Mouse (Mus musculus) myocyte (in vitro differentiated cells): ENCODE measurements at regions not wholly inside any gene's neighbourhood (a gene's known extent, or its start where the extent isn't known, plus 50 kb on each side); places are given as distances from the start of the nearest gene placed in this dataset.

ENCODE experiments used
- H3K27me3 ChIP-seq: one replicate; pipeline ENCODE4 v1.6.1; 2011; ENCODE audit not compliant: control insufficient read depth, insufficient read depth, insufficient read length
- H3K36me3 ChIP-seq: one replicate; pipeline ENCODE4 v1.6.1; 2011; ENCODE audit not compliant: control insufficient read depth, insufficient read depth
- H3K4me2 ChIP-seq: one replicate; pipeline ENCODE4 v1.6.1; 2011; ENCODE audit warnings: low read depth, control low read depth
- H3K4me3 ChIP-seq: one replicate; pipeline ENCODE4 v1.5.1; 2011; ENCODE audit warnings: mild to moderate bottlenecking, control low read depth, moderate library complexity
- H3K79me2 ChIP-seq: one replicate; pipeline ENCODE4 v1.6.1; 2011; ENCODE audit not compliant: control insufficient read depth, insufficient read depth
- H3ac ChIP-seq: one replicate; pipeline ENCODE4 v1.6.1; 2011; ENCODE audit not compliant: control insufficient read depth, insufficient read length
- CEBPB ChIP-seq: IDR thresholded peaks from 2 replicates; pipeline ENCODE4 v1.6.1; 2011; ENCODE audit warnings: mild to moderate bottlenecking, moderate library complexity; ENCODE audit not compliant: poor library complexity, insufficient read depth, severe bottlenecking
- E2F4 ChIP-seq: IDR thresholded peaks from one replicate; pipeline ENCODE4 v1.6.1; 2011; ENCODE audit warnings: mild to moderate bottlenecking, control low read depth, moderate library complexity; ENCODE audit not compliant: insufficient read depth
- MAX ChIP-seq: IDR thresholded peaks from one replicate; pipeline ENCODE4 v1.6.1; 2011; ENCODE audit warnings: low read depth, mild to moderate bottlenecking, control low read depth
- MYOD1 ChIP-seq, 3 experiments: IDR thresholded peaks; one replicate each; pipeline ENCODE4 v1.6.1; 2011; ENCODE audit warnings: control low read depth in 2 of 3, low read depth in 2 of 3, mild to moderate bottlenecking in 2 of 3, moderate library complexity in 1 of 3; ENCODE audit not compliant: insufficient read length in 2 of 3, control insufficient read depth in 1 of 3
- MYOG ChIP-seq, 3 experiments: IDR thresholded peaks; one replicate each; pipeline ENCODE4 v1.6.1; 2011; ENCODE audit warnings: control low read depth in 2 of 3, low read depth in 2 of 3, mild to moderate bottlenecking in 2 of 3; ENCODE audit not compliant: insufficient read length in 2 of 3, control insufficient read depth in 1 of 3, insufficient read depth in 1 of 3
- POLR2A ChIP-seq: IDR thresholded peaks from one replicate; pipeline ENCODE4 v1.6.1; 2011; ENCODE audit warnings: low read depth, mild to moderate bottlenecking, control low read depth, moderate library complexity; ENCODE audit not compliant: insufficient read length
- POLR2AphosphoS2 ChIP-seq: IDR thresholded peaks from one replicate; pipeline ENCODE4 v1.6.1; 2011; ENCODE audit warnings: low read depth, control low read depth; ENCODE audit not compliant: insufficient read length
- REST ChIP-seq: IDR thresholded peaks from one replicate; pipeline ENCODE4 v1.6.1; 2011; ENCODE audit warnings: mild to moderate bottlenecking, control low read depth, moderate library complexity; ENCODE audit not compliant: insufficient read depth, insufficient read length
- SRF ChIP-seq: IDR thresholded peaks from one replicate; pipeline ENCODE4 v1.6.1; 2011; ENCODE audit warnings: low read depth; ENCODE audit not compliant: control insufficient read depth, insufficient read length
- TCF12 ChIP-seq: IDR thresholded peaks from one replicate; pipeline ENCODE4 v1.6.1; 2011; ENCODE audit warnings: mild to moderate bottlenecking, control low read depth; ENCODE audit not compliant: poor library complexity, insufficient read depth, severe bottlenecking
- USF1 ChIP-seq: IDR thresholded peaks from one replicate; pipeline ENCODE4 v1.6.1; 2011; ENCODE audit warnings: low read depth, mild to moderate bottlenecking, control low read depth, moderate library complexity

DNA sequence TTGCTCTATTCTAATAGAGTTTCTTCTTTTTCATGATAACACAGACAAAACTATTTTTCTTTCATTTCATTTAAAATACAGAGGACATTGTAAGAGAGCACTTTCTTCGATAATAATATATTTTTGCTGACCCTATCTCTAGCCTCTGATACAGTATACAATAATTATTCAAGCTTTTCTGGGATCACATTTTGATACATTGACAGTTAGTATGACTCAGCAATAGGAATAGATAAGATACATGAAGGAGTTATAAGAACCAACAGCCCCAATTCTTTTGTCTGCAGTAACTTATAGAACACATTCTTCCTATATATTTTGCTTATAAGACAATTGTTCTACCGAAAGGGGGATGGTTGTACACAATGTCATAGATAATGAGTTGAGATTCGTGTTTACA, 665.3 kb downstream of the Serpinb8 start:
- H3K27me3 ChIP-seq: no peaks in the 10 kb centered on the region
- no peak overlapping the region for H3K4me2 ChIP-seq
- TF ChIP-seq SRF: no peak
- H3K36me3 ChIP-seq: no peaks in the 10 kb centered on the region
- H3ac ChIP-seq: no peak overlapping the region
- H3K79me2 ChIP-seq: no peaks in the 10 kb centered on the region
- H3K4me3 ChIP-seq: no peak overlapping the region

- Histone ChIP-seq H3ac (no peak overlapping the region), H3K36me3 (no peaks in the 10 kb centered on the region), H3K4me3 (no peak overlapping the region), H3K27me3 (no peaks in the 10 kb centered on the region), H3K4me2 (no peak overlapping the region), H3K79me2 (no peaks in the 10 kb centered on the region)
- TF ChIP-seq MYOD1 (IDR thresholded peaks at IDR 0.05; ENCODE audit: control insufficient read depth in 1 of 3, insufficient read length in 2 of 3, low read depth in 2 of 3): no peak
- TF ChIP-seq USF1: no peak
- TF ChIP-seq CEBPB: no peak
- TF ChIP-seq E2F4: no peak
- no peak for TF ChIP-seq REST
- TF ChIP-seq TCF12: no peak
- no peak for TF ChIP-seq SRF
- TF ChIP-seq POLR2A: no peak
- no peak for TF ChIP-seq MAX
- TF ChIP-seq POLR2AphosphoS2: no peak
Observed at GRCm38 (mm10) chr1:108259355-108259754, 669.5 kb downstream of the Serpinb8 start.

DNA sequence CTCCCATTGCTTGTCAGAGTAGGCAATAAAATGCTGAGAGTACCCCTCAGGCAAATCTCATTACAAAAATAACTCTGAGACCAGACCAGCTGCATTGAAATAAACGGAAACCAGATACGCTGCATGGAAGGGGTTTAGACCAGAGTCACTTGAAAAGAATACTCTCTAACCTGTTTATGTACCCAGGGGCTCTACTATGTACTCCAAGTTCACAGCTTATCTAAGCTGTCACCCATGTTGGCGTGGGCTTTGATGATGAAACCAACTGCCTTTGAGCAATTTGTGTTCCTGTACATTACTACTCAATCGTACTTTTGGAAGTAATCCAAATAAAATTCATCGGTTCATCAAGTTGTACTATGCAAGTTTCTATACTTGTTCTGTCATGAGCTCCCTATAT, 692.3 kb downstream of the Serpinb8 start:
- no peak overlapping the region for H3K4me3 ChIP-seq
- no peak overlapping the region for H3ac ChIP-seq
- no peaks in the 10 kb centered on the region for H3K79me2 ChIP-seq
- TF ChIP-seq MYOG (IDR thresholded peaks at IDR 0.05; ENCODE audit: control insufficient read depth in 1 of 3, insufficient read depth in 1 of 3, insufficient read length in 2 of 3, low read depth in 2 of 3): no peak
- no peak overlapping the region for H3K4me2 ChIP-seq
- H3K36me3 ChIP-seq: no peaks in the 10 kb centered on the region
- H3K27me3 ChIP-seq: no peaks in the 10 kb centered on the region

- no peak overlapping the region for H3K4me3 ChIP-seq
- no peaks in the 10 kb centered on the region for H3K36me3 ChIP-seq
- TF ChIP-seq SRF (no peak), MYOG (IDR thresholded peaks at IDR 0.05; ENCODE audit: control insufficient read depth in 1 of 3, insufficient read depth in 1 of 3, insufficient read length in 2 of 3, low read depth in 2 of 3) (no peak), E2F4 (no peak), POLR2A (no peak)
- H3K4me2 ChIP-seq: no peak overlapping the region
- no peaks in the 10 kb centered on the region for H3K79me2 ChIP-seq
- H3ac ChIP-seq: no peak overlapping the region
- no peaks in the 10 kb centered on the region for H3K27me3 ChIP-seq
Observed at GRCm38 (mm10) chr1:108286571-108286970, 696.8 kb downstream of the Serpinb8 start.
